Mouse (Mus musculus): ENCODE results near the gene Rhox2b. TPM values are rescaled to one million over a fixed set of nuclear protein-coding genes. Genes with fewer than 3 reads are reported as not detected.
"Not testable (repeated sequence)": the region's sequence is repeated elsewhere in the genome, so short reads cannot be mapped to it uniquely, and the experiment has no call there.

Gene Rhox2b
- not detected for total RNA-seq (2021)

- DNase-seq; intact Hi-C loops (cut with DNase I): not testable (repeated sequence)
These were observed at the start of gene Rhox2b for GRCm38 (mm10) chrX:37411767-37412166. Gene Rhox2b, plus strand, starts transcription at chrX:37412067.

- intact Hi-C loops (cut with DNase I); DNase-seq: not testable (repeated sequence)
These were observed 32.1 kb upstream of the Rhox2b start, which contains the start of gene Rhox3a2 for GRCm38 (mm10) chrX:37379728-37380127. Gene Rhox3a2, plus strand, starts transcription at chrX:37380028.

GRCm38 (mm10) chrX:37390548-37390947 lies 21.3 kb upstream of the Rhox2b start, which contains the start of gene Rhox4a2:
Gene Rhox4a2, plus strand, starts transcription at chrX:37390848.
- intact Hi-C loops (cut with DNase I); DNase-seq: not testable (repeated sequence)

DNA sequence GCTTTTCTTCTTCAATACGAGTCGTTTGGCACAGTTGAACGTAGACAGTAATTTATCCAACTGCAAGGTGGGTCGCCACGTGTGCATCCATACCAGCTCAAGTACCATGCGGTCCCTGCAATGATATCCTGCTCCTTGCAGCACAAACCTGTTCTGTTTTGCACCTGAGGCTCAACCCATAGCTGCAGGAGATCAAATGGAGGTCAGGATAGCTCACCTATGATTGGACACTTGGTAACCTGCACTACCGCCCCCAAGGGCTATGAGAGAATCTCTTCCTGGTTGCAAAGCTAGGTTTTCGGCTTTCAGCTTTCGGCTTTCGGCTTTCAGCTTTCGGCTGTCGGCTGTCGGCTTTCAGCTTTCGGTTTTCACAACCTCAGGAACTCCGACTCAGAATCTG lies 20.3 kb downstream of the Rhox2b start, which contains the start of gene Rhox4b:
TSS of gene Rhox4b (plus strand) at position 301 of the 400 bp plus-strand sequence.
- intact Hi-C loops (cut with DNase I); DNase-seq: not testable (repeated sequence)

- intact Hi-C loops (cut with DNase I); DNase-seq: not testable (repeated sequence)
These were observed 41.5 kb downstream of the Rhox2b start, which contains the start of gene Rhox2c for GRCm38 (mm10) chrX:37453380-37453779. Gene Rhox2c, plus strand, starts transcription at chrX:37453680.

DNA sequence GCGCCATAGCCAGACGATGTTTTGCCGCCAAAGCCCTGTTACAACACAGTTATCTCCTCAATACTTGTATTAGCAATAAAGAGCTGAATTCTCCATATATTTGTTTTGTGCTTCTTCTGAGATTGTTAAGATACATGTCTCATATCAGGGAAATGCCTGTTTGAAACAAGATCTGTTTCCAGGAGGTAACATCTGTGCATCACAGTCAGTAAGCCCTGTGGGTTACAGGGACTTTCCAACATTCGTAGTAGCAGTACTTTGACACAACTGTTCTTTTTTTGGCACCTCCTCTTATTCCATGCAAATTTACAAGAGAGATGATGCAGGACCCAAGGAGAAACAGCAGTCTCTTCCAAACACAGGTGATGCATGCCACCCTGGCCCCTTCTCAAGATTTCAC lies 46.4 kb downstream of the Rhox2b start, which contains the start of gene Rhox3c:
TSS of gene Rhox3c (plus strand) at position 301 of the 400 bp plus-strand sequence.
- DNase-seq: not testable (repeated sequence)

More for the DNA sequence above, 46.4 kb downstream of the Rhox2b start, which contains the start of gene Rhox3c:
- intact Hi-C loops (cut with DNase I): not testable (repeated sequence)

Other genes starting within 250 kb of the Rhox2b start
- not detected for gene Akap14, start 243.2 kb upstream of the Rhox2b start, total RNA-seq (2021)
- 100 to 1,000 TPM; 829 to 849 TPM for gene Ndufa1, start 220.9 kb upstream of the Rhox2b start, total RNA-seq (2021)
- 1 to 10 TPM; 2.9 to 4.1 TPM for gene Rnf113a1, start 220.8 kb upstream of the Rhox2b start, total RNA-seq (2021)
- not detected for gene Gm9, start 201.0 kb upstream of the Rhox2b start, total RNA-seq (2021)
- gene Rhox1, start 189.8 kb upstream of the Rhox2b start, total RNA-seq (2021): not detected
- not detected for gene Rhox2a, start 167.1 kb upstream of the Rhox2b start, total RNA-seq (2021)
- not detected for gene Rhox3a, start 162.1 kb upstream of the Rhox2b start, total RNA-seq (2021)
- not detected for gene Rhox4a, start 146.7 kb upstream of the Rhox2b start, total RNA-seq (2021)
- gene Rhox3a2, start 32.0 kb upstream of the Rhox2b start, total RNA-seq (2021): not detected
- not detected for gene Rhox4a2, start 21.2 kb upstream of the Rhox2b start, total RNA-seq (2021)
- gene Rhox4b, start 20.4 kb downstream of the Rhox2b start, total RNA-seq (2021): not detected
- not detected for gene Rhox2c, start 41.6 kb downstream of the Rhox2b start, total RNA-seq (2021)
- gene Rhox3c, start 46.5 kb downstream of the Rhox2b start, total RNA-seq (2021): not detected
- not detected for gene Rhox4c, start 68.3 kb downstream of the Rhox2b start, total RNA-seq (2021)
- not detected for gene Rhox2d, start 81.4 kb downstream of the Rhox2b start, total RNA-seq (2021)
- gene Rhox4d, start 102.3 kb downstream of the Rhox2b start, total RNA-seq (2021): not detected
- gene Rhox2e, start 118.4 kb downstream of the Rhox2b start, total RNA-seq (2021): not detected
- gene Rhox3e, start 130.0 kb downstream of the Rhox2b start, total RNA-seq (2021): not detected
- not detected for gene Rhox4e, start 145.3 kb downstream of the Rhox2b start, total RNA-seq (2021)
- not detected for gene Rhox2f, start 159.3 kb downstream of the Rhox2b start, total RNA-seq (2021)
- gene Rhox3f, start 168.9 kb downstream of the Rhox2b start, total RNA-seq (2021): not detected
- gene Rhox4f, start 195.6 kb downstream of the Rhox2b start, total RNA-seq (2021): not detected
- gene Rhox3g, start 216.5 kb downstream of the Rhox2b start, total RNA-seq (2021): not detected
- gene Rhox2g, start 231.4 kb downstream of the Rhox2b start, total RNA-seq (2021): not detected
- not detected for gene Rhox4g, start 239.3 kb downstream of the Rhox2b start, total RNA-seq (2021)